Mouse (Mus musculus): ENCODE measurements around the gene Amigo3.

The Amigo3 gene

GRCm38 (mm10) chr9:108052411-108052810 lies 548 bp upstream of the Amigo3 start:
- DNase-seq (ENCODE audit: low spot score) = no peak

DNA sequence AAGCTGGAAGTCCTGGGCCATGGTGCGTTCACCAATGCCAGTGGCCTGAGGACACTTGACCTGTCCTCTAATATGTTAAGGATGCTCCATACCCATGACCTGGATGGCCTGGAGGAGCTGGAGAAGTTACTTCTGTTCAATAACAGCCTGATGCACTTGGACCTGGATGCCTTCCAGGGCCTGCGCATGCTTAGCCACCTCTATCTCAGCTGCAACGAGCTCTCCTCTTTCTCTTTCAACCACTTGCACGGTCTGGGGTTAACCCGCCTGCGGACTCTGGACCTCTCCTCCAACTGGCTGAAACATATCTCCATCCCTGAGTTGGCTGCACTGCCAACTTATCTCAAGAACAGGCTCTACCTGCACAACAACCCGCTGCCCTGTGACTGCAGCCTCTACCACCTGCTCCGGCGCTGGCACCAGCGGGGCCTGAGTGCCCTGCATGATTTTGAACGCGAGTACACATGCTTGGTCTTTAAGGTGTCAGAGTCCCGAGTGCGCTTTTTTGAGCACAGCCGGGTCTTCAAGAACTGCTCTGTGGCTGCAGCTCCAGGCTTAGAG lies 786 bp downstream of the Amigo3 start:
- DNase-seq (ENCODE audit: low spot score) = no peak

DNA sequence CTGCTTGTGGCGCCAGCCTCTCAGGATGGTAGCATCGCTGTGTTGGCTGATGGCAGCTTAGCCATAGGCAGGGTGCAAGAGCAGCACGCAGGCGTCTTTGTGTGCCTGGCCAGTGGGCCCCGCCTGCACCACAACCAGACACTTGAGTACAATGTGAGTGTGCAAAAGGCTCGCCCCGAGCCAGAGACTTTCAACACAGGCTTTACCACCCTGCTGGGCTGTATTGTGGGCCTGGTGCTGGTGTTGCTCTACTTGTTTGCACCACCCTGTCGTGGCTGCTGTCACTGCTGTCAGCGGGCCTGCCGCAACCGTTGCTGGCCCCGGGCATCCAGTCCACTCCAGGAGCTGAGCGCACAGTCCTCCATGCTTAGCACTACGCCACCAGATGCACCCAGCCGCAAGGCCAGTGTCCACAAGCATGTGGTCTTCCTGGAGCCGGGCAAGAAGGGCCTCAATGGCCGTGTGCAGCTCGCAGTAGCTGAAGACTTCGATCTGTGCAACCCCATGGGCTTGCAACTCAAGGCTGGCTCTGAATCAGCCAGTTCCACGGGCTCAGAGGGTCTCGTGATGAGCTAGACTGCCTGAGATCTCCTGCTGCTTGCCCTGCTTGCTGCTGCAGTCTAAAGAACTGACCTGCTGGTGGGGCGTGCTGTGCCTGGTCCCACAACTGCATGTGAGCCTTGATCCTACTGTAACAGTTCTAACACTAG lies 1.5 kb downstream of the Amigo3 start:
- DNase-seq (ENCODE audit: low spot score) = no peak

GRCm38 (mm10) chr9:108055061-108055460 lies 2.1 kb downstream of the Amigo3 start:
- no peak for DNase-seq (ENCODE audit: low spot score)

- no peak for DNase-seq (ENCODE audit: low spot score)
Measured at GRCm38 (mm10) chr9:108055661-108056237, 2.8 kb downstream of the Amigo3 start.

DNA sequence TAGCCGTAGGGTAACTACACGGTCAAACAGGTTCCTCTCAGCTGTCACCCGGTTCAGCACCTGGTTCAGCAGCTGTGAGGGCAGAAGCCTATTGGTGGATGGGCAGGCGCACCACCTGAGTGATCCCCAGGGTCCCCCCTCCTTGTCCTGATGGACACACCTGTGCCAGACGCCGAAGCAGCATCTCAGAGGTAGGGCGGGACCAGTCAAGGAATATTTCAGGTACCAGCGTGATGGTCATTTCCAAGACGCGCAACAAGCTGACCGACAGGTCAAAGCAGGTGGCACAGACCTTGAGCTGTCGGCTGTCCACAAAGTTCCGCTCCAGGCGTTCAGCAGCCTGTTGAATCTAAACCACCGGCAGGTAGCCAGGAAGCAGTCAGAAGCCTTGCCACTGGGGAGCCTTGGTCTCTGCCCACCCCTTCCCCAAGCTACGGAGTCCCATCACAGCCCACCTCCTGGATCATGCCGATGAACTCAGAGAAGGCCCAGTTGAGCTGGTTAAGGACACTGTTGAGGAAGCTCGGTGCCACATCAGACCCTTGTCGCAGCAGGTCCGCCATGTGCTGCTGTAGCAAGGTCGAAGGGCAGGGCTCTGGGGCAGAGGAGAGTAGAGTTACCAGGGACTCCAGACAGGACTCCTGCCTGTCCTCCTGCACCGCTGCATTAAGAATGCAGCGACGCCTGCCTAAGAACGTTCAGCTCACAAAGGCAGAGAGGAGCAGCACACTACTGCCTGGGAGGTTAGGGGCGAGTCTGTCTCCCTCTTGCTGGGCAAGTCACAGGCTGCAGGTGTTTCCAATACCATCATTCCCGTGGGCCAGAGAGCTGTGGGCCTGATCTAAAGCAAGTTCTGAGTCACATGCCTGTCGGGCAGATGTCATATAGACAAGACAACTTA lies 3.7 kb downstream of the Amigo3 start:
- DNase-seq (ENCODE audit: low spot score) = no peak

GRCm38 (mm10) chr9:108057262-108057562 lies 4.3 kb downstream of the Amigo3 start:
- no peak for DNase-seq (ENCODE audit: low spot score)

DNA sequence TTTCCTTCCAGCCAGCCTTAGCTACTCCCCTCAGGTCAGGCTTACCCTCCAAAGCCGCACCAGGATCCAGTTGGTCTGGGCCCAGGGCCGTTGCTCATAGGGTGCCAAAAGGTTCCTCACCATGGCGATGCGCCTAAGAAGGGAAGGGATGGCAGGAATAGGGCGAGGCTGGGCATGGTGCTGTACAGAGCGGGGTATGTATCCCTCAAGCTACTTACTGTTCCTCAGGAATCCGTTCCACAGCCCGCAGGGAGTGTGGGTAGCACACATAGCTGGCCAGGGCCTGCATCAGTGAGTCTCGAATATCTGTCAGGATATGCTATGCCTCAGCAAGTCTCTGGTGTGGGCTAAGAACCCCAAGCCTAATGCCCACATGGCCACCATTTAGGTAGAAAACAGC lies 5.3 kb downstream of the Amigo3 start:
- DNase-seq (ENCODE audit: low spot score) = no peak

DNA sequence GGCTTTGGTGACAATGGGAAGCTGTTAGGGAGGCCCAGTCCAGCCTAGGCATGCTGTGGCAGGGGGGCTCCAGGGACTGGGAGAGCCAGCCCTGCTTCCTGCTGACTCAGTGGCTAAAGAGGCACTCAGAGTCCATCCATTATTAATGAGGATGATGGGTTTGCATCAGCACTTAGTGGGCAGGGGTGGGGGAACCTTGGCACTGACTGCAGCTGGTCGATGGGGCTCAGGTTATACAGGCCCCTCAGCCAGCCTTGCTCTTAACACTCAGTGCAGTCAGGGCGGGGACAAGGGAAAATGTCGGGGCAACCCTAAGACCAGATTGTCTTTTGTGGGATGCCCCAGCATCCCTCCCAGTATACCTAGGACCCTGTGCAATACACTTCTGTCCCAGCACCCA lies 9.2 kb downstream of the Amigo3 start:
- DNase-seq (ENCODE audit: low spot score) = no peak

DNA sequence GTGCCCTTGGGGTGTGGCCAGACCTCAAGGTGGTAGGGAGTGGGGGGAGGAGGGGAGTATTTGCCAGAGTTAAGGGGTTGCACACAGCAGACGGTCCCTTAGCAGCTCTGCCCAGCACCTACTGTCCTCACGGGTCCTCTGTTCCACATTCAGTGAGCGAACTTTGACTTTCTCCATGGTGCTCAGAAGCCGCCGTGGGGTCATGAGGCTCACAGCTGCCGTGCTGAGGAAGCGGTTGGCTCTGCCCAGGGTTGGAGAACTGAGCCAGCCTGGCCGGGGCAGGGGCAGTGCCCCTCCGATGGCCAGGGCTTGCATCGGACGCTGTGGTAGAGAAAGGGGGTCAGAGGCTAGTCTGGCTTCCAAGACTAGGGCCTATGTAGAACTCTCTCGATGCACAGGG lies 10.4 kb downstream of the Amigo3 start:
- DNase-seq (ENCODE audit: low spot score) = no peak

GRCm38 (mm10) chr9:108065491-108066011 lies 12.6 kb downstream of the Amigo3 start:
- peak; percentile 31 for DNase-seq (ENCODE audit: low spot score)

GRCm38 (mm10) chr9:108067199-108067598 lies 14.2 kb downstream of the Amigo3 start:
- no peak for DNase-seq (ENCODE audit: low spot score)

- peak; percentile 74 for DNase-seq (ENCODE audit: low spot score)
Measured at GRCm38 (mm10) chr9:108067900-108068299, 14.9 kb downstream of the Amigo3 start.

GRCm38 (mm10) chr9:108069007-108069406 lies 16.0 kb downstream of the Amigo3 start:
- no peak for DNase-seq (ENCODE audit: low spot score)

GRCm38 (mm10) chr9:108069529-108069928 lies 16.6 kb downstream of the Amigo3 start:
- no peak for DNase-seq (ENCODE audit: low spot score)

- no peak for DNase-seq (ENCODE audit: low spot score)
Measured at GRCm38 (mm10) chr9:108071801-108072200, 18.8 kb downstream of the Amigo3 start.

- no peak for DNase-seq (ENCODE audit: low spot score)
Measured at GRCm38 (mm10) chr9:108072481-108072924, 19.5 kb downstream of the Amigo3 start.

DNA sequence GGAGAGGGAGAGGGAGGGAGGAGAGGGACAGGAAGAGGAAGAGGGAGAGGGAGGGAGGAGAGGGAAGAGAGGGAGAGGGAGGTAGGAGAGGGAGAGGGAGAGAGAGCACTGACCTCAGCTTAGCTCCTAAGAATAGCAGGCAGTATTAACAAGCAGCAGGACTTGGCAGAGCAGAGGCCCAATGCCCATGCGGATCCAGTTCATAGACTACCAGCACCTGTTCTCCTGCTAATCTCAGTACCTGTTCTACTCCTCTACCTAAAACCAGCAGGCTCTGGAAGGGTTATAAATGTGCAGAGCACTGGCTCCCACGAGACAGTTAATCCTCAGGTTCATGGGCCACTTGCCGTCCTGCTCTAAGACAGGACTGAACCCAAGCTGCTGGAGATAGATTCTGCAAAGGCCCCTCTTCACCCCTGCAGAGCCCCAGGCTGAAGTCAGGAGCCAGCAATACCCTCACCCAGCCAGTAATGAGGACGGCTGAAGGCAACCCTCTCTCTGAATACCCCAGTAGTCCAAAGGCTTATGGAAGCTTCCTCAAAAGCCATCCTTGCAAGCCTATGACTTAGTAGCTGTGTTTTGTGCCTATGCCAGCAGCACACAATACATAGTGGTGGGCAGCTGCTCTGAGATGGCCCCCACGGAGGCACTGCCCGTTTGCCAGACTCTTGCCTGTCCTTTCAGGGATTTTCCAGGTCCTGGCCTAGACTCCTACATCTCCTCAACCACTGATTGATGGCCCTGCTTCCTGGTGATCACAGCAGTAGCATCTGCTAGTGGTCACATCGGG lies 20.4 kb downstream of the Amigo3 start:
- no peak for DNase-seq (ENCODE audit: low spot score)

GRCm38 (mm10) chr9:108080168-108080567 lies 27.2 kb downstream of the Amigo3 start, which contains the start of gene Mst1:
Mst1 (plus strand) TSS chr9:108080436.
- no peak for DNase-seq (ENCODE audit: low spot score)

- DNase-seq (ENCODE audit: low spot score) = no peak
Measured at GRCm38 (mm10) chr9:108082549-108082948, 29.6 kb downstream of the Amigo3 start.

- peak; percentile 45 for DNase-seq (ENCODE audit: low spot score)
Measured at GRCm38 (mm10) chr9:108082988-108083431, 30.1 kb downstream of the Amigo3 start, which contains the start of gene Rnf123. Rnf123 (minus strand) TSS chr9:108083346.
